Mouse (Mus musculus): ENCODE results near the gene Map1b. TPM values are rescaled to one million over a fixed set of nuclear protein-coding genes. Genes with fewer than 3 reads are reported as not detected.

Gene Map1b
- polyA plus RNA-seq, 1 experiment from 2014 or later: 272 TPM

DNA sequence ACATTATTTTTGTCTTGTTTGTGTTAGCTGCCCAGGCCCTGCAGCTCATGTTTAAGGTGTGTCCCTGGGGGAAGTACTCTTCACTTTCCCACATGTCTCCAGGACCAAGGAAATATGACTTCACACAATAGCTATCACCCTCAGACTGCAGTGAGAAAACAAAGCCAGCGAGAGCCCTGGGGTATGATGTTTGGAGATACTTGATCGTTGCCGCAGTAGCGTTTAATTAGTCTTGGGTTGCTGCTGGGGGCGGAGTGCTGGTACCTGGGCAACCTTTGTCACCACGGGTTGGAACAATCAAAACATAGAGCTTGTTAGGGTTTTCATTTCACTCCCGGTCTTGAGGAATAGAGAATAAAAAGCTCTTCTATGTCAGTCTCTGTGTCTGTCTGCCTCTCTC is 14.9 kb downstream of the Map1b start:
- no peaks in the 10 kb centered on the region for H3K27me3 ChIP-seq

DNA sequence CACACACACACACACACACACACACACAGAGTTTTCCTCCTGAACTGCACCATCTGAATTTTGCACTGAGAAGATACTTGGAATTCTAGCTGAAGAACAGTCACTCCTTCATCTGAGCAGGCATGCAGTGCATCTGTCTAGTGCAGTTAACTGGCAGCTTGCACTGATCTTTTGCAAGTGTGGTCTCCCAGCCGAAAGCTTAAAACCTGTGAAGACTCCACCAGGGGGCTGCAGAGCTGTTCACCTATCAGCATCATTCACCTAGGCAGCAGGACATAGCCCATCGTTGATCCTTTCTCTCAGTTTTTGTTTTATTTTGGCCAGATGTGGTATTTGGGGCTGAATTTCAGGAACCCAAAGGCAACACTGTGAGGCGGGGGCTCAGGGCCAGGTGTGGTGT is 15.7 kb downstream of the Map1b start:
- Histone ChIP-seq H3K4me2 (replicated peaks) (no peak overlapping the region), H3K36me3 (peaks cover 7% of the 10 kb centered on the region), H3K27me3 (no peaks in the 10 kb centered on the region), H3K9me3 (no peaks in the 10 kb centered on the region), H3K4me1 (peaks cover 30% of the 10 kb centered on the region), H3K4me3 (no peak overlapping the region), H3K27ac (peak overlapping the region; percentile 54), H3K9ac (no peak overlapping the region)
- no peak for ATAC-seq (ENCODE audit: insufficient number of reproducible peaks, insufficient read depth, low FRiP score, low TSS enrichment)
- WGBS: 58% methylated on average over 3 of the region's 3 CpGs

More for the DNA sequence above, 14.9 kb downstream of the Map1b start:
- H3K4me3 ChIP-seq: no peak overlapping the region
- H3K27ac ChIP-seq: peak overlapping the region; percentile 54
- no peak for ATAC-seq (ENCODE audit: insufficient number of reproducible peaks, insufficient read depth, low FRiP score, low TSS enrichment)
- H3K36me3 ChIP-seq: peaks cover 7% of the 10 kb centered on the region
- 44% methylated on average over 7 of the region's 7 CpGs for WGBS
- peaks cover 33% of the 10 kb centered on the region for H3K4me1 ChIP-seq
- no peak overlapping the region for H3K9ac ChIP-seq
- H3K4me2 ChIP-seq (replicated peaks): no peak overlapping the region
- no peaks in the 10 kb centered on the region for H3K9me3 ChIP-seq

DNA sequence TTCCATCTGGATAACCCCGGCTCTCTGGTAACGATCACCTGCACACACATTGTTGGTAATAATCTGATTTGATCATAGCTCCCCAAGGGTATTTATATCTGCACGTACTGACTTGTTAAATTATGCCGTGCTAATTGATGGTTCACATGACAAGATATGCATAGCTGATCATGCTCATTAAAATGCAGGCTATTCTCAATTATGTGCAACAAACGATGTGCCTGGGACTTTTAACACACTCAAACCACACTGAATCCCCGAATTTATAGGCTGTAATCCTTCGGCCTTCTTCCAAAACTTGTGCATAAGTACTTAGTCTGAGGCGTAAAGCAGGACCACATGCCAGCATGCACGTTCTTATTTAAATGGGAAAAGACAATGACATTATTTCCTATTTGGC is 16.6 kb downstream of the Map1b start:
- no peaks in the 10 kb centered on the region for H3K9me3 ChIP-seq
- ATAC-seq (ENCODE audit: insufficient number of reproducible peaks, insufficient read depth, low FRiP score, low TSS enrichment): no peak
- WGBS: 88% methylated on average over 9 of the region's 9 CpGs
- H3K27me3 ChIP-seq: no peaks in the 10 kb centered on the region
- H3K4me1 ChIP-seq: peaks cover 30% of the 10 kb centered on the region
- H3K27ac ChIP-seq: no peak overlapping the region
- no peak overlapping the region for H3K4me3 ChIP-seq
- H3K4me2 ChIP-seq (replicated peaks): no peak overlapping the region
- H3K36me3 ChIP-seq: 0 out of 2 replicates have a peak, but pooled peaks cover under 1% of the 10 kb centered on the region
- no peak overlapping the region for H3K9ac ChIP-seq

DNA sequence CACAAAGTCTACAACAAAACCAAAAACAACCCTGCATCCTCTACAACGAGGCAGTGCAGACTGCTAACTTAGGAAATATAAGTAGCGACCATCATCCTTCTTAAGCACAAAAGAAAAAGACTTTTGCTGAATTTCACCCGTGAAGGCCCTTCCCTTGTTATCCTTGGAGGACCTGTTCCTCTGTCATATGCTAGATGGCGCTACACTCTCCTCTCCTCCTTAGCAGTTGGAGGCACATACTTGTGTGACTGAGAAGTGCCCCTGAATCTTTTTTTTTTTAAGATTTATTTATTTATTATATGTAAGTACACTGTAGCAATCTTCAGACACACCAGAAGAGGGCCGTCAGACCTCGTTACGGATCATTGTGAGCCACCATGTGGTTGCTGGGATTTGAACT is 20.2 kb downstream of the Map1b start:
- H3K9me3 ChIP-seq: no peaks in the 10 kb centered on the region
- ATAC-seq (ENCODE audit: insufficient number of reproducible peaks, insufficient read depth, low FRiP score, low TSS enrichment): no peak
- H3K27ac ChIP-seq: no peak overlapping the region
- peaks cover 23% of the 10 kb centered on the region for H3K4me1 ChIP-seq
- H3K36me3 ChIP-seq: no peaks in the 10 kb centered on the region
- H3K27me3 ChIP-seq: no peaks in the 10 kb centered on the region
- no peak overlapping the region for H3K4me3 ChIP-seq
- H3K4me2 ChIP-seq (replicated peaks): no peak overlapping the region
- H3K9ac ChIP-seq: no peak overlapping the region
- WGBS: 83% methylated on average over 7 of the region's 7 CpGs

DNA sequence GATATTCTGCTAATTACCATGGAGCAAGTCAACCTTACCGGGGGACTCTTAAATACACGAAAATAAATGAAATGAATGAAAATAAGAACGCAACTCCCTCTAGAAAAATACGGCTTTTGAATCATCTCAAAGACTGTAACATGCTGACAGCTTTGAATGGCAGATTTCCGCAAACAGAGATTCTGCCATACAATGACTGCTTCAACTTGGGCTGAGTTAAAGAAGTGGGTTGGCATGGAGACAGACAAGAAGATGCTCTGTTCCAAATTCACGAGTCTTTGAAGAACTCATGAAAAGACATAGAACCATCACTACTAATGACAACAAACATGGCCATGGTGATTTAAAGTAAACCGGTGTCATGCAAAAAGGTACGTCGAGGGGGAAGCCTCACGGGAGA is 21.9 kb downstream of the Map1b start:
- Histone ChIP-seq H3K4me3 (no peak overlapping the region), H3K36me3 (no peaks in the 10 kb centered on the region), H3K9me3 (no peaks in the 10 kb centered on the region), H3K4me1 (peaks cover 11% of the 10 kb centered on the region), H3K9ac (no peak overlapping the region), H3K4me2 (replicated peaks) (no peak overlapping the region), H3K27me3 (no peaks in the 10 kb centered on the region), H3K27ac (no peak overlapping the region)
- ATAC-seq (ENCODE audit: insufficient number of reproducible peaks, insufficient read depth, low FRiP score, low TSS enrichment): no peak
- WGBS: 81% methylated on average over 10 of the region's 10 CpGs

DNA sequence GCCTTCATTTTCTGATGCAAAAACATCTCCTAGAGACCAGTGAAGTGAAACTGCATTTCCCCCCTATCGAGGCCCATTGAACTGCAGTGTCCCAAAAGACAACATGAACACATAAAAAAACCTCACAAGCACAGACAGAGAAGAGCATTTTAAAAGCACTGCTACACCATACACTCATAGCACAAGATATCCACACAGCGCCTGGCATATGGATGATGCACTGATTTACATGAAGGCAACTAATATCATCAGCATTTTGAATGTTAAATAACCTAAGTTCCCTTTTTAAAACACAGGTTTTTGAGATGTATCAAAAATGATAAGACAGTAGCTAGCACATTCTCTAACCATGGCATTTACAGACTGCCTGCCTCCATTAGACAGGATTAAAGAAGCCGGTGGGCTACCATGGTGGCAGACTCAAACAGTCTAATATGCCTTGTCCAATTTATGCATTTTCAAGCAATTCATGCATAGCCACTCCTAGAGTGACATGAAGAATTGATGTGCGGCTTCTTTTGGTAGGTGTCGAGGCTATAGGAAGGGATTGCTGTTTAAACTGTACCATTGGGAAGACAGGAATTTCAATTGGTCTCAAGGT is 22.9 kb downstream of the Map1b start:
- Histone ChIP-seq H3K9me3 (no peaks in the 10 kb centered on the region), H3K9ac (no peak overlapping the region), H3K4me3 (no peak overlapping the region), H3K4me1 (peaks cover 11% of the 10 kb centered on the region), H3K36me3 (no peaks in the 10 kb centered on the region), H3K27ac (no peak overlapping the region), H3K27me3 (no peaks in the 10 kb centered on the region), H3K4me2 (replicated peaks) (no peak overlapping the region)
- 79% methylated on average over 5 of the region's 5 CpGs for WGBS
- ATAC-seq (ENCODE audit: insufficient number of reproducible peaks, insufficient read depth, low FRiP score, low TSS enrichment): no peak

DNA sequence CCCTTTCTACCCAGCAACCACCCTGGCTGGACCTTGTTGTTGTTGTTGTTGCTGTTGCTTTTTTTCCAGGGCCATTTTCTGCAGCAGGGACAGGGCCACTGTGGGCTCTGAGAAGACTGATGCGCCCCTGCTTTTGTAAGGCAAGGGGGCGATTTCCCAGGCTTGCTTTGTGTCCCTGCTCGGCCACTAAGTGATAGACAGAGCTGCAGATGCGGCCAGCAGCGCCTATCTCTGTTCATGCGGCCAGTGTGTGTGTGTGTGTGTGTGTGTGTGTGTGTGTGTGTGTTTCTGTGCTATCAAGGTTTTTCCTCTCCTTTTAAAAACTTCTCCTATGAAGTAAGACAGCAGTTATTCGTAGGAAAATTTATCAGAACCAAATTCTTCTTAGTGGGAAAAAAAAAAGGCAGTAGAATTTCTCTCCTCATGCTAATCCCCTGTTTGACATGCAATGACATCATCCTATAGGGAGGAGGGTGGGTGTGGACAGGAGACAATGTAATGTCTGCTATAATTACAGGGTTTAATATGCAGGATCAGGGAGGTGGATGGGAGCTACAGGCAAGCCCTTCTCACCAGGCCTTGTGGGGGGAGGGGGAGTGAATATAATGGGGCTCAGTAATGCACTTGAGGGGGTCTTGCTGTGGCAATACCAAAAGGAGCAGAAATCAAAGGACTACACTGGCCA is 23.6 kb downstream of the Map1b start:
- 0 out of 2 replicates have a peak, but pooled peaks have one; percentile 54 for ATAC-seq (ENCODE audit: insufficient number of reproducible peaks, insufficient read depth, low FRiP score, low TSS enrichment)

DNA sequence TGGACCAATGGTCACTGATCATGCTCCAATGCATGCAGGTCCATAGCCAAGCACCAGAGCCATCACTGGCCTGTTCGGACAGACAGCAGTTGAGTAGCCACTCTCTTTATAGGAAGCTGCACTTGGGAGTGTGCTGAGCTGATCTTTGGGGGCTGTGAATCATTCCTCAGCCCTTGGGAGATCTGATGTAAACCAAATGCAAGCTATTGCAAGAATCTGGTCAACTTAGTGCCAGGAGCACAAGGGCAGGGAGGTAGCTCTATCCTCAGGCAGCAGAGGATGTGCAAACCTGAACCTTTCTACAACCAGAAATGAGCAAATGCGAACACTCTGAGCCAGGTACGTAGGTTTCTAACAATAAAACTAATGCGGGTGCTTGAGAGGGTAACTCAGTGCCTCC is 26.3 kb downstream of the Map1b start:
- Histone ChIP-seq H3K4me1 (peaks cover 17% of the 10 kb centered on the region), H3K36me3 (0 out of 2 replicates have a peak, but pooled peaks cover 3% of the 10 kb centered on the region), H3K27me3 (no peaks in the 10 kb centered on the region), H3K27ac (no peak overlapping the region), H3K9ac (no peak overlapping the region), H3K4me2 (replicated peaks) (no peak overlapping the region), H3K9me3 (no peaks in the 10 kb centered on the region), H3K4me3 (no peak overlapping the region)
- 96% methylated on average over 4 of the region's 4 CpGs for WGBS
- no peak for ATAC-seq (ENCODE audit: insufficient number of reproducible peaks, insufficient read depth, low FRiP score, low TSS enrichment)

More for the DNA sequence above, 23.6 kb downstream of the Map1b start:
- Histone ChIP-seq H3K4me3 (no peak overlapping the region), H3K36me3 (no peaks in the 10 kb centered on the region), H3K4me1 (peaks cover 11% of the 10 kb centered on the region), H3K9ac (no peak overlapping the region), H3K27me3 (no peaks in the 10 kb centered on the region), H3K27ac (no peak overlapping the region), H3K9me3 (no peaks in the 10 kb centered on the region), H3K4me2 (replicated peaks) (no peak overlapping the region)
- 59% methylated on average over 7 of the region's 7 CpGs for WGBS

DNA sequence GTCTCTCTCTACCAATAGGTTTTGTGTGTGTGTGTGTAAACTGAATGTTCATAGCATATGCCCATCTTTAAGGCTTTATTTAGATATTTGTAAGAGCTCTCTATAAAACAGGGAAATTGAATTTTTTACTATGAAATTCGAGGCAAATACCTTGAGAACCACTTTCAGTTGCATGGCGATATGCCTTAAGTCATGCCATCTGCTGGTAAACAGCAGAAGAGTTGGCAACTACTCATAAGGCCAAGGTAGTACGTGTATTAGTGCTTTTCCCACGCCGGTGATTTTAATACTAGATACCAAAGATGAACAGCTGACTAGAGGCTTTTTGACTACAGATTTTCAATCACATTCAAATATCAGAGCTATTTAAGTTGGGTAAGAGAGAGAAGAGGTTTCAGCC is 27.2 kb downstream of the Map1b start:
- no peak overlapping the region for H3K9ac ChIP-seq
- H3K9me3 ChIP-seq: no peaks in the 10 kb centered on the region
- ATAC-seq (ENCODE audit: insufficient number of reproducible peaks, insufficient read depth, low FRiP score, low TSS enrichment): no peak
- H3K36me3 ChIP-seq: 0 out of 2 replicates have a peak, but pooled peaks cover 3% of the 10 kb centered on the region
- H3K27ac ChIP-seq: no peak overlapping the region
- H3K4me2 ChIP-seq (replicated peaks): no peak overlapping the region
- H3K27me3 ChIP-seq: no peaks in the 10 kb centered on the region
- H3K4me1 ChIP-seq: peaks cover 19% of the 10 kb centered on the region
- WGBS: 93% methylated on average over 5 of the region's 5 CpGs
- no peak overlapping the region for H3K4me3 ChIP-seq

DNA sequence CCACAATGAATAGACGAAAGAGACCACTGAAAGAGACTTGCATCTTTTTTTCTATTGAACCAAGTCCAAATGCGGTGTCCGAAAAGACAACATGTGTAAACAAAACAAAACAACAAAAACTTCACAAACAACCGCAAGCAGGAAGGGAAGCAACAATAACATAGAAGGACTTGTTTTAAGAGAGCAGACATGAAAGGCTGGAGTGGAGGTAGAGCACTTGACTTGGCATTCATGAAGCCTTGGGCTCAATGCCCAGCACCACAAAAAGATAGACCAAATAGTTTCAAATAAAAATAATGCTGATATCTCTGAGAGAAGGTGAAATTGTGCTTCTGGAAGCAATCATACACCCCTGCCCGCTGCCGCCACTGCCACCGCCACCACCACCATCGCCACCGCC is 30.5 kb downstream of the Map1b start:
- Histone ChIP-seq H3K36me3 (0 out of 2 replicates have a peak, but pooled peaks cover 3% of the 10 kb centered on the region), H3K4me3 (no peak overlapping the region), H3K27me3 (no peaks in the 10 kb centered on the region), H3K4me2 (replicated peaks) (no peak overlapping the region), H3K9ac (no peak overlapping the region), H3K9me3 (no peaks in the 10 kb centered on the region), H3K27ac (no peak overlapping the region), H3K4me1 (0 out of 2 replicates have a peak, but pooled peaks cover 21% of the 10 kb centered on the region)
- WGBS: 97% methylated on average over 9 of the region's 9 CpGs
- no peak for ATAC-seq (ENCODE audit: insufficient number of reproducible peaks, insufficient read depth, low FRiP score, low TSS enrichment)

DNA sequence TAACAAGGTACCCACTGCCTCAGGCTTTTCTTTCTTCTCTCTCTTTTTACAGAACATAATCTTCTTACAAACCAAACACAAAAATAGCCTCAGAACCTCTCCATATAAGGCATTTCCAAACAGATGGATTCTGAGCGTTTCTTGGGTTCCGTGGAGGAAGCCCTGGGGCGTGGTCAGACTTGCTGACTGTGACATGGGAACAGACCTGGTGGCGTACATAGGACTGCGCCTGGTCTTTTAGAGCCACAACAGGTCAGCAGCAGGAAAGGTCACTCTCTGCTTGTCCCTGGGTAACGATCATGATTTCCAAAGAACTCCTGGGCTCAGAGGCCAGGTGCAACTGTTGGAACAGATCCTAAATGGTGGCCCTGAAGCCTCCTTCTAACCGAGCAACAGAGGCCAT is 31.0 kb downstream of the Map1b start:
- Histone ChIP-seq H3K36me3 (0 out of 2 replicates have a peak, but pooled peaks cover 3% of the 10 kb centered on the region), H3K9ac (no peak overlapping the region), H3K9me3 (no peaks in the 10 kb centered on the region), H3K27me3 (no peaks in the 10 kb centered on the region), H3K4me1 (0 out of 2 replicates have a peak, but pooled peaks cover 21% of the 10 kb centered on the region), H3K4me3 (no peak overlapping the region), H3K4me2 (replicated peaks) (no peak overlapping the region), H3K27ac (no peak overlapping the region)
- ATAC-seq (ENCODE audit: insufficient number of reproducible peaks, insufficient read depth, low FRiP score, low TSS enrichment): no peak
- 72% methylated on average over 7 of the region's 7 CpGs for WGBS

DNA sequence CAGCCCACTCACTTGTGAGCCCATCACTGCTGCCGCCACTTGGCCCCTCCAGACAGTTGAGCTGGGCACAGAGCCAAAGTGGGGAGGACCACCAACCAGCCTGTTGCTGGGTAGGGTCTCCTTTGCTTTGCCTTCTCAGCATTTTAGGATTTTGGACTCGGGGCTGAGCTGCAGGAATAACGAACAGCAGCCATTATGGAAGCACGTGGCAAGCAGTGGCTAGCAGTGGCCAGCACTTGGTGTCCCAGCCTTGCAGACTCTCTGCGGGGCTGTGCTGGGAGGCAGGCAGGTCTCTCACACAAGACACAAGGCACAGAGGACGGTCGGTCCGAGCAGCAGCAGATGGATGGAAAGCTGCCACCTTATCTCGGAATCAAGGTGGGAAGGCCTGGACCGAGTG is 31.4 kb downstream of the Map1b start:
- Histone ChIP-seq H3K4me2 (replicated peaks) (no peak overlapping the region), H3K36me3 (0 out of 2 replicates have a peak, but pooled peaks cover 3% of the 10 kb centered on the region), H3K9me3 (no peaks in the 10 kb centered on the region), H3K4me3 (no peak overlapping the region), H3K27me3 (no peaks in the 10 kb centered on the region), H3K9ac (no peak overlapping the region), H3K4me1 (0 out of 2 replicates have a peak, but pooled peaks cover 21% of the 10 kb centered on the region), H3K27ac (no peak overlapping the region)
- 81% methylated on average over 10 of the region's 10 CpGs for WGBS
- no peak for ATAC-seq (ENCODE audit: insufficient number of reproducible peaks, insufficient read depth, low FRiP score, low TSS enrichment)
